Mouse (Mus musculus) erythroblast, embryonic 14.5 days (primary cell): Measurements from ENCODE around the gene 4930519P11Rik.
A peak's percentile ranks its signal among the peaks of the same experiment; 100 is the strongest.

ENCODE experiments used
- GATA1 ChIP-seq: IDR thresholded peaks from 2 replicates; pipeline ENCODE4 v1.6.1; 2012; ENCODE audit warnings: low read length, inconsistent platforms, mixed read lengths
- TAL1 ChIP-seq: IDR thresholded peaks from 3 replicates; pipeline ENCODE4 v1.6.1; 2012; ENCODE audit warnings: low read length, inconsistent platforms, mixed read lengths

DNA sequence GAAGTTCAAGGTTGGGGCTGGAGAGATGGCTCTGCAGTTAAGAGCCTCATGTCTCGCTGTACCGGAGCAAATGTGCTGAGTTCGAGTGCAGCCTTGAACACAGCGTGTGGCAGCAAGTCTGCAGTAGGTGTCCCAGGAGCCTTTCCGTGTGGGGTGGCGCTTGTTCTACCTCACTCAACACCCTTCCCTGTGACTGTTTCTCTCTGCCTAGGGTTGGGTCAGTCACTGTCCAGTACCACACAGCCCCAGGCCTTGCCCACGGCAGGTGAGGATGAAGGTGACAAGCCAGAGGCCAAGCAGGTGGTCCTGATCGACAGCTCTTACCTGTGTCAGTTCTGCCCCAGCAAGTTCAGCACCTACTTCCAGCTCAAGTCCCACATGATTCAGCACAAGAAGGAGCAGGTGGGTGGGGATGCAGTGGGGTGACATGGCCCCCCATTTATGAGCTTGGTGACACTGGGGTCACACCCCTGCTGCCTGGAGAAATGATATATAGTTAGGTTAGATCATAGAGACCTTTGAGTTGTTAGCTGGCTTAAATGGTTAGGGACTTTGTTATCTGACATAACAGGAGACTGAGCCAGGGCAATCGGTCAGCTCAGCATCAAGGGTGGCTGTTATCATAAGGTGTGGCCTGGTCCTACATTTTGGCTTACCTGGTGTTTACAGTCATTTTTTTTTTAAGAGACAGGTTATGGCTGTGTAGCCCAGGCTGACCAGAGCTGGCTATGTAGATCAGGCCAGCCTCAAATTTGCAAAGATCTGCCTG, 20.8 kb upstream of the 4930519P11Rik start:
- TF ChIP-seq GATA1, result peak; percentile 65; the same call in 1 of the 2 replicates
- peak; percentile 71 for TF ChIP-seq TAL1
